Mouse (Mus musculus) CD4-positive, CD25-positive, alpha-beta regulatory T cell, adult 9 weeks (primary cell): ENCODE data around the gene Dhrs2. TPM values are rescaled to one million over a fixed set of nuclear protein-coding genes. Genes with fewer than 3 reads are reported as not detected.

ENCODE experiments used
- polyA plus RNA-seq: library from polyadenylated mRNA; unstranded; fragments of 100-300 nt; shearing (Covaris generic); gene quantifications from one replicate; pipeline ENCODE4 v1.2.1, GENCODE M21; 2017

Dhrs2 gene
- polyA plus RNA-seq, result not detected

DNA sequence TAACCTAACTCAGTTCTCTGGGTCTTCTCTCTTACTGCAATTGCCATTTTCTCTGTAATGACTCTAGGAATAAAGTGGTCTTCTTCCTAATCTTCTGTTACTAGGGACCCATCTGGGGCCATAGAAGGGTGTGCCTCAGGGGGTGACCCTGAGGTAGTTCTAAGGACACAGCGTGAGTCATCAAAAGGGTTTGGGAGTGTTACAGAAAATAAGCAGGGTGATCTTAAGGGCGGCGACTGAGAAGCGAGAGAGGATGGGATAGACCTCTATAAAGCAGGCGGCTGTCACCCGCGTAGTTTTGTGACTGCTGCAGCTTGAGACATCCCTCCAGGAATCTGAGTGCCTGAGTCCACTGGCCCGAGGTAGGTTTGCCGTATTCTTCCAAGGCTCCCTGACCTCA, at the start of gene Dhrs2:
Gene Dhrs2 (plus strand): TSS at position 301 of the 400 bp plus-strand sequence.

Other genes starting within 250 kb of the Dhrs2 start
- gene Gm17428, start 245.1 kb upstream of the Dhrs2 start, polyA plus RNA-seq, result not detected
- not detected for gene Myh7, start 227.4 kb upstream of the Dhrs2 start, polyA plus RNA-seq
- 152 TPM for gene Ngdn, start 206.6 kb upstream of the Dhrs2 start, polyA plus RNA-seq
- 13.0 TPM for gene Zfhx2, start 129.7 kb upstream of the Dhrs2 start, polyA plus RNA-seq
- 17.0 TPM for gene Thtpa, start 127.2 kb upstream of the Dhrs2 start, polyA plus RNA-seq
- gene Ap1g2, start 115.4 kb upstream of the Dhrs2 start, polyA plus RNA-seq, result 173 TPM
- not detected for gene Jph4, start 105.1 kb upstream of the Dhrs2 start, polyA plus RNA-seq